Comparison of ENCODE assay signal across 8 mouse cellular contexts in the genomic region with DNA sequence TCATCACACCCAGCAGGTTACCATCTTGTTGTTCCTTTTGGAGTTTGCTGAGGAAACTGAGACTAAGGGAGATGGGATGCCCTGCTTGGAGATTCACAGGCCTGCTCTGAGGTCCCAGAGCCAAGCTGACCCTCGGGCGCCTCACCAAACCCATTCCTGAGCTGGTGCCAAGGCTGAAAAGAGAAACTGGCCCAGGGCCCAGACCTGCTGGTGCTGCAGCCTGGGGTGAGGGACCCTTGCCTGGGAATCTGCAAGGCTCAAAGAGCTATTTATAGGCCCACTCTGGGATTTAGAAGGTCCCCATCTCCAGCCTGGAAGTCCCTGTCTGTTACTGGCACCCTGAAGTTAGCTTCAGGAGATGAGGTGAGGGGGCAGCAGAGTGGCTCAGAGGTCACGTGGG. TPM values are rescaled to one million over a fixed set of nuclear protein-coding genes. Genes with fewer than 3 reads are reported as not detected.
DNase-seq lines count a peak whose midpoint lies in the region; ATAC-seq and TF ChIP-seq lines count a peak whose summit lies in the region.

No protein-coding gene starts in this region.

- H3K4me1 ChIP-seq in stomach, postnatal 0 days (replicated peaks; ENCODE audit: control insufficient read depth, insufficient read depth): no peaks in the 10 kb centered on the region; the same call in 1 of the 2 replicates

- 61% methylated on average over 3 of the region's 3 CpGs for WGBS in stomach, postnatal 0 days

- H3K27me3 ChIP-seq in stomach, postnatal 0 days (ENCODE audit: control insufficient read depth, insufficient read depth, low read length): no peaks in the 10 kb centered on the region

- H3K4me3 ChIP-seq in stomach, postnatal 0 days (ENCODE audit: low read depth, low read length): no peak overlapping the region

- H3K4me2 ChIP-seq in stomach, postnatal 0 days (replicated peaks; ENCODE audit: low read depth): no peak overlapping the region

- peaks cover 2% of the 10 kb centered on the region; the same call in 1 of the 2 replicates for H3K36me3 ChIP-seq in stomach, postnatal 0 days (ENCODE audit: control insufficient read depth, insufficient read depth, low read length)

- peak; percentile 54 to 64 for DNase-seq in cerebellum, postnatal 14 days
- peak; percentile 21 for DNase-seq in lung, postnatal 36 days
- DNase-seq in lung, postnatal 25 days (ENCODE audit: low spot score): no peak
- peak; percentile 75 for DNase-seq in heart, adult 8-10 months (ENCODE audit: low spot score)
- DNase-seq in layer of hippocampus, adult 9-11 months: peak; percentile 60
- no peak for DNase-seq in stomach, postnatal 0 days (ENCODE audit: low spot score)
- DNase-seq in thymus, postnatal 4 days: no peak

- TF ChIP-seq EP300 in stomach, postnatal 0 days (optimal IDR thresholded peaks at IDR 0.05): no peak

- no peak for TF ChIP-seq CTCF in stomach, postnatal 0 days (IDR thresholded peaks at IDR 0.05; ENCODE audit: low read depth)

- H3K27ac ChIP-seq in stomach, postnatal 0 days (replicated peaks): no peak overlapping the region

- no peak for ATAC-seq in cerebellum, adult (ENCODE audit: insufficient number of reproducible peaks, low FRiP score, low TSS enrichment)
- ATAC-seq in stomach, postnatal 0 days (ENCODE audit: low FRiP score, low TSS enrichment): no peak

- no peak overlapping the region for H3K9ac ChIP-seq in stomach, postnatal 0 days (ENCODE audit: low read length)

- H3K9me3 ChIP-seq in stomach, postnatal 0 days (ENCODE audit: control insufficient read depth, low read length): no peaks in the 10 kb centered on the region

RNA-seq across cellular contexts. Expression of a gene that starts 2.7 kb away (rescaled TPM):
- 1 to 10 TPM; 7.5 to 8.9 (median 8.4) TPM for total RNA-seq in heart, adult 8-10 months (2022)
- 31.9 and 33.6 TPM in 2 replicates for polyA plus RNA-seq in stomach, postnatal 0 days (2015; fragmentation: Nextera tagmentation; extraction: Ambion mirVana)

RNA-seq across cellular contexts. Expression of a gene that starts 7.8 kb away (rescaled TPM):
- total RNA-seq in heart, adult 8-10 months (2022): under 1 TPM in 1 of 4 experiments, not detected in 3; 0.13 TPM
- polyA plus RNA-seq in stomach, postnatal 0 days (2015; fragmentation: Nextera tagmentation; extraction: Ambion mirVana): 0.17 and 0.27 TPM in 2 replicates

RNA-seq across cellular contexts. Expression of a gene that starts 10.5 kb away (rescaled TPM):
- total RNA-seq in heart, adult 8-10 months (2022): 10 to 100 TPM; 16.7 to 22.7 (median 18.8) TPM
- 8.9 and 9.8 TPM in 2 replicates for polyA plus RNA-seq in stomach, postnatal 0 days (2015; fragmentation: Nextera tagmentation; extraction: Ambion mirVana)

RNA-seq across cellular contexts. Expression of a gene that starts 10.9 kb away (rescaled TPM):
- 10 to 100 TPM; 17.9 to 23.3 (median 23.2) TPM for total RNA-seq in heart, adult 8-10 months (2022)
- polyA plus RNA-seq in stomach, postnatal 0 days (2015; fragmentation: Nextera tagmentation; extraction: Ambion mirVana): 30.1 and 30.5 TPM in 2 replicates

RNA-seq across cellular contexts. Expression of a gene that starts 11.1 kb away (rescaled TPM):
- under 1 TPM in 3 of 4 experiments, not detected in 1; 0.25 to 0.78 (median 0.29) TPM for total RNA-seq in heart, adult 8-10 months (2022)
- 0.10 TPM in 1 of 2 replicates, not detected in the other for polyA plus RNA-seq in stomach, postnatal 0 days (2015; fragmentation: Nextera tagmentation; extraction: Ambion mirVana)

Comparison
In these comparisons a context has a peak if more than half of its experiments do, and no peak if none do; other contexts are left out.
1. DNase-seq: peak in cerebellum, postnatal 14 days (2 of 2), lung, postnatal 36 days (single experiment), heart, adult 8-10 months (single experiment) and layer of hippocampus, adult 9-11 months (single experiment); none in lung, postnatal 25 days (single experiment), stomach, postnatal 0 days (single experiment) and thymus, postnatal 4 days (single experiment).